Mouse (Mus musculus) urinary bladder, postnatal 36 days (tissue): ENCODE measurements around the gene Themis.

Source experiments
- DNase-seq, 2 experiments: peaks; one replicate each; pipeline ENCODE4 v3.0.0; 2022; ENCODE audit warnings: low spot score in 2 of 2, mixed read lengths in 1 of 2

Gene Themis

DNA sequence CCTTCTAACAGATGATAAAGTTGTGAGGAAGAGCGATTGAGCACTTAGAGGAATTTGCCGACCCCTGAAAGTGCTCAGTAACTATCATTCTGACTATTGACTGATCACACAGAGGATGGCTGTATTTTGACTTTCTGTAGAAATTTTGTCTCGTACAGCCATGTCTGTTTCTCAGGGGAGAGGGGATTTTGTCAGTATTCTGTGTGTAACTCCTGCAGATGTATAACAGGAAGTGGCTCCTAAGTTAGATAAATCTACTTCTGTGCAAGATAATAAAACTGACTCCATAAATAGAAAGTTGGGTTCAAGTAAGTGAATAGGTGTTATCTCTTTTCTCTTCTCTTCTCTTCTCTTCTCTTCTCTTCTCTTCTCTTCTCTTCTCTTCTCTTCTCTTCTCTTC, 137.0 kb downstream of the Themis start:
- no peak for DNase-seq

DNA sequence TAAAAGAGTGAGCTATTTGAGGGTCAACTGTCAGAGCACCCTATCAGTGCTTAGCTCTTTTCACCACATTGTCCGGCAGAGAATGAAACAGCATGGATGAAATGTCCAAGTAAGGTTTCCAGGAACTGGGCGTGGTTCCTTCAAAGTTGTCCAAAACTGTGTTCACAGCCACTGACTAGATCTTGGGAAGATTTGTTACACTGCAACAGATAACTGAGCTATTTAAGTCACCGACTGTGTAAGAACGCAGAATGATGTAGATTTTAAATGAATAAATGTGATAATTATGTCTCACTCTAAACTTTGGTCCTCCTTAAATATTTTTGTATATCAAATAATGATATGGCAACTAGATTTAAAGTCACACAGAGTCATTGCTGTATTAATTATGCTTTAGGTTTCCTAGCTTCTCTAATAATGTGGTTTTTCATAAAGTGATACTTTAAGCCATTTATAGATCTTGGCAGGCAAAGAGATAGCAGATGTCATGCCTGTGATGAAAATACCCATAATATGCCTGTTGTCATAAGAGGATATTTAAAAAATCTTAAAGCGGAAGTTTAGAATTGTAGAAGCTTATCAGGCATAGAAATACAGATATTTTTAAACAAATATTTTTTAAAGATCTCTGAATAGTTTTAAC, 143.9 kb downstream of the Themis start:
- no peak for DNase-seq

DNA sequence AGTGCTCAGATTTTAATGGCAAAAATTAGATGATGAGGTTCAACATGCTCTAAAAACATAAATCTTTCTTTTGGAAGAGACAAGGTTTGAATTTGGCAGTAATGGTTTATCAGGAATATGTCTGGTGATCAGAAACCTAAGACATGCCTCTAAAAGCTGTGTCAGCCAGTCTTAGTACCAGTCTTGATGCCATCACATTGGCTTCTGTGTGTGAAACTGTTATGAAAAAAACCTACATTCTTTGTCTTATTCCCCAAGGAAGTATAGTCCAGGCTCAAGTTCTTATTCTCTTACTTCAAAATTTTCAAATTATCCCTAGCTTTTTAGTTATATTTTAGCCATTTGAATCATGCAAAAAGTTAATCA, 144.4 kb downstream of the Themis start:
- no peak for DNase-seq

- no peak for DNase-seq
Measured at GRCm38 (mm10) chr10:28816160-28816559, 148.0 kb downstream of the Themis start.

DNA sequence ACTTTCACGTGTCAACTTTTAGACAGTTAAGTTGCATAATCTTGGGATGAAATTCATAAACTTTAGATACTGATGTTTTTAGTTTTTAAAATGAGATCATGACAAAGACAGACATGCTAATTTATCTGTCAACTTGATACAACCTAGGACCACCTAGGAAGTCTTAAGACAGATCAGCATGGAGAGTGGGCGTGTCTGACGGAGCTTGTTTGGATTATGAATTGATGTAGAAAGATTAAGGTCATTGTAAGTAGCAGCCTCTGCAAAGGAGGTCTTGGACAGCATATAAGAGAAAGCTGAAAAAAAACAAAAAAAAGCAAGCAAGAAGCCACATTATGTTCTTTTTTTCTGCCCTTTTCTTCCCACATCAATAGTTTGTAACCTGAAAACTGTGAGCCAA, 154.2 kb downstream of the Themis start:
- DNase-seq: no peak

DNA sequence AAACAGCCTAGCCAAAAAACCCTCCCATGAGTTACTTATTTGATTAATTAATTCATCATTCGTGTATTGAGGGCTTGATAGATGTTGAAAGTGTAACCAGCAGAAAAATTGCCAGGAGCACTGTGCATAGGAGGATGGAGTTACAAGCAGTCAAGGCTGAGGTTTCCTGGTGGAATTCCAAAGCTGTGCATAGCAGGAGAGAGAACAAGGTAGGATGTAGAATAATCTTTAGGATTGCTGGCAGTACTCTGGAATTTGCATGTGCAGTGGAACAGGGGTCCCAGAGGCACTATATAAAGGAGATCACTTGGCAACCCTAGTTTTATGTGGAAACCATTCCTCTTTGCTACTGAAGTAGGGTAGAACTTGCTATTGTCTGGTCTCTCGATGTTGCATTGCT, 174.4 kb downstream of the Themis start:
- no peak for DNase-seq

DNA sequence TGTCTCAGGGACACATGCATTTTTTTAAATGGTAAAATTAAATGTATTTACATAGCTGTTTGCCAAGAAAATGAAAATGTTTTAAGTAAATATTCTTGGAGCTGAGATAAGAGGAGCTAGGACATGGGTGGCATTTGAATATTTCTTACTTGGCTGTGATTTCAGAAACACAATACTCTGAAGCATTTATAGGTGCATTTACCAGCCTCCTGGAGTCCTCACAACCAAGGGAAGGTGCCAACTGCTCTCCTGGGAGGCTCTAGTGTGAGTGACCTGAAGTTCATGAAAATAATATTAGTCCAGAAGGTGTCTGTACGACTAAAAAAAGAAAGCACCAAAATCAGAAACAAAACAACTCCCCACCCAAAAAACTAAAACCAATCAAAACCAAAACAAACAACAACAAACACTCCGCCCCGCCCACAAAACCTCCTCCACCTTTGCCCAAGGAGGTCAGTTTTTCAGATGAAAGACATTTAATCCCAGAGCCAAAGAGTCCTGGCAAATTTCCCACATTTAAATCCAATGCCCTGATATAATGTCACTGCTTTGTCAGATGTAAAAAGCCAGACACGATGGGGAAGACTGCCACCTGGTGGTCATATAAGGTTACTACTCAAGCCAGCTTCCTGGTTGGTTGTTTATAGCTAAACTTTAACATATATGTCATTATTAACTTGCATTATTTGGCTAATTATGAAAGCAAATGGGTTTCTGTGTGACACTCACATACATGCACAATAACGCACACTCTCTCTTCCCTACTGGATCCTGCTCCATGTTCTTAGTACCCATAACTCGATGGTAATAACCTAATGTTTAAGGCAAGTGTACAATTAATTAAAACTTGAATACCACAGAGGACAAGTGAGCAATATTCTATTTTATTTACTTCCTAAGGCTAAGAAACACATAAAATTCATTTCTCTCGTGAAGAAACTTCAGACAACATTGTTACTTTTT, 175.9 kb downstream of the Themis start:
- peak; percentile 4 to 7 for DNase-seq

DNA sequence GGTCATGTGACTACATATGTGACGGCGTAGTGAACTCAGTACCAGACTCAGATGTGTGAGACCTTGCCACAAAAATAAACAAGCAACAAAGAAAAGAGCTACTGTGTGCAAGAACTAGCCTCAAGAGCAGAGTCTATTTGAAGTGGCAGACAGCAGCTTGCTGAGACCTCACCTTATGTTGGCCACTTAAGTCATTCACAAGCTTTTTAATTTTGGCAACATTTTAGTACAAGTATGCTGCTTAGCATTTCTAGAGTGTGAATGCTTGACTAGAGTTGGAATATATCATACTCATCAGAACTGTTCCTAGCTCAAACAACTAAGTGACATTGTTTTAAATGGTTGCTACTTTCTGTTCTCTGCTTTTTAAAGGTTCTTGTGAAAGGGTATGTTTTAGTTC, 188.0 kb downstream of the Themis start:
- DNase-seq: no peak

DNA sequence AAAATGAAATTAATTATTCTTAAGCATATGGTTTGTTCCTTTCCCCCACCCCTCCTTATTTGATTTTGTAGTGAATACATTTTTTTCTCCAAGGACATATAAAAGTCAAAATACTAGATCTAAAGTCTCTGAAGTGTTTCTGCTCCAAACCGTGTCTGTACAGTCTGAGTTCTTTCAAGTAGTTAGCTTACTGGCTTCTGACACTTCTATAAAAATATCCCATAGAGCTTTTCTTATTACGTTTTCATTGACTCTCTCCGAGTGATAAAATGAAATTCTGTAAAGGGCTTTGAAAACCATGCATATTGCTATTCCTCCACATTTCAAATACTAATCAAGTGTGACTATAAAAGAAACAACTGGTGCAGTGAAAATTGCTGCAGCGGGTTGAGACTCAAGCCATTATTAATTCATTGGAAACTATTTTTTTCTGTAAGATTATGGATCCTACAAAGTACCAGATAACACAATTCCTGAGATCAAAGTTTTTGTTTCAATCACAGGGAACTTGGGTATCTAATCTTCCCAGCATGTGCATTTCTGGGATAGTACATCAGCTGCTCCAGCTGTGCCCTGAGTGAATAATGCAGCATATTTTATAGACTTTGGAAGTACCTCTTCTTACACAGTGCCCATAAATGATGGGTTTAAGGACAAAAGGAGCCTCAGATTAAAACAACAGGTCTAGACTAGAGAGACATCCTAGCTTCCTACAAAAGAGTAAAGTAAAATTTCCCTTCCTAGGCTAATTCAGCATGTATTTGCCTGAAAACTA, 202.6 kb downstream of the Themis start:
- DNase-seq: no peak

DNA sequence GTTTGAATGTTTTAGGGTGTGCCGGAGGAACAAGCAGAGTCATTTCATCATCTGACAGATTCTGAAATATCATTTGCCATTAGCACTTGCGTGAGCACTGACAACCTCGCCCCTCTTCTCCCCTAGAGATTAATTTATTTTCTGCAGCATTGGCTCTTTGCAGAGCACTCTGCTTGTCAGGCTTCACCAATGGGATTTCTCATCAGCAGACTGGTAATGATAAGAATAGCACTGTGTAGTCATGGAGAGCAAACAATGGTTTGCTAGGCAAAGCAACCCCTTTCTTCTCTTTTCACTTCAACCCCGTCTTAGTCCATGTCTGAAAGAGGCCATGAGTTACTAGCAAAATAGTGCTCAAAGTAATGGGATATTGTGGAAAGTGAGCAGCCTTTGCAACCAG, 206.4 kb downstream of the Themis start:
- DNase-seq: no peak

DNA sequence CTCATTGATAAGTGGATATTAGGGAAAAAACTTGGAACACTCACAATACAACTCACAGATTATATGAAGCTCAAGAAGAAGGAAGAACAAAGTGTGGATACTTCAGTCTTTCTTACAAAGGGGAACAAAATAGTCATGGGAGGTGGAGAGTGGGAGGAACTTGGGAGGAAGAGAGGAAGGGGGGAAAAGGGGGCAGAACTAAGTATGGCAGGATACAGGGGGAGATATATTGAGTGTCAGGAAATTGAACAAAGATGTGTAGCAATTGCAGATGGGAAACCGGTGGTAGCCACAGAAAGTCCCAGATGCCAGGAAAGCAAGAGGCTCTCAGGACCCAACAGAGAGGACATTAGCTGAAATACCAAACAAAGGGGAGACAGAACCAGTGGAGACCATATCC, 219.5 kb downstream of the Themis start:
- DNase-seq: no peak

GRCm38 (mm10) chr10:28890886-28891285, 222.7 kb downstream of the Themis start:
- no peak for DNase-seq

GRCm38 (mm10) chr10:28898351-28898750, 230.2 kb downstream of the Themis start:
- DNase-seq: no peak
